Mouse (Mus musculus) neural tube, embryonic 15.5 days (tissue): ENCODE data around the gene Shank2. TPM values are rescaled to one million over a fixed set of nuclear protein-coding genes. Genes with fewer than 3 reads are reported as not detected.

Experiments
- ATAC-seq: fragments of 200-750 bp; cut with Nextera tagmentation; 2 replicates; pipeline ENCODE4 v1.8.0; 2017; ENCODE audit warnings: mild to moderate bottlenecking, moderate TSS enrichment, moderate library complexity; ENCODE audit not compliant: low FRiP score
- H3K27ac ChIP-seq: fragments of 300-500 bp; sonication (generic); replicated peaks from 2 replicates; pipeline ENCODE4 v1.5.1; 2015; ENCODE audit warnings: mild to moderate bottlenecking, inconsistent platforms
- H3K27me3 ChIP-seq: fragments of 300-500 bp; sonication (generic); replicated peaks from 2 replicates; pipeline ENCODE4 v1.6.1; 2015; ENCODE audit warnings: inconsistent platforms
- H3K36me3 ChIP-seq: fragments of 300-500 bp; sonication (generic); 2 replicates; pipeline ENCODE4 v1.6.1; 2015; ENCODE audit warnings: inconsistent platforms
- H3K4me1 ChIP-seq: fragments of 300-500 bp; sonication (generic); 2 replicates; pipeline ENCODE4 v1.6.1; 2015; ENCODE audit warnings: inconsistent platforms
- H3K4me2 ChIP-seq: fragments of 300-500 bp; sonication (generic); 2 replicates; pipeline ENCODE4 v1.6.1; 2015; ENCODE audit warnings: inconsistent platforms, mild to moderate bottlenecking, moderate library complexity
- H3K4me3 ChIP-seq: fragments of 300-500 bp; sonication (generic); replicated peaks from 2 replicates; pipeline ENCODE4 v1.5.1; 2015; ENCODE audit warnings: mild to moderate bottlenecking, inconsistent platforms
- H3K9ac ChIP-seq: fragments of 300-500 bp; sonication (generic); replicated peaks from 2 replicates; pipeline ENCODE4 v1.6.1; 2015; ENCODE audit warnings: mild to moderate bottlenecking, inconsistent platforms
- H3K9me3 ChIP-seq: fragments of 300-500 bp; sonication (generic); replicated peaks from 2 replicates; pipeline ENCODE4 v1.6.1; 2016; ENCODE audit warnings: inconsistent platforms
- WGBS: fragments of 180-500 bp; shearing (Covaris S2); methylation state at CpG from one replicate; pipeline ENCODE4 v1.1.7; 2015; ENCODE audit warnings: mixed read lengths; 5-methylcytosine and 5-hydroxymethylcytosine counted together
- polyA plus RNA-seq: library from polyadenylated mRNA; unstranded; fragments of >200 nt; fragmentation: Nextera tagmentation; extraction: Ambion mirVana; gene quantifications from 2 replicates; pipeline ENCODE4 v1.2.1, GENCODE M21; 2015

Gene Shank2
- polyA plus RNA-seq, 1 experiment from 2014 or later: 9.8 TPM

DNA sequence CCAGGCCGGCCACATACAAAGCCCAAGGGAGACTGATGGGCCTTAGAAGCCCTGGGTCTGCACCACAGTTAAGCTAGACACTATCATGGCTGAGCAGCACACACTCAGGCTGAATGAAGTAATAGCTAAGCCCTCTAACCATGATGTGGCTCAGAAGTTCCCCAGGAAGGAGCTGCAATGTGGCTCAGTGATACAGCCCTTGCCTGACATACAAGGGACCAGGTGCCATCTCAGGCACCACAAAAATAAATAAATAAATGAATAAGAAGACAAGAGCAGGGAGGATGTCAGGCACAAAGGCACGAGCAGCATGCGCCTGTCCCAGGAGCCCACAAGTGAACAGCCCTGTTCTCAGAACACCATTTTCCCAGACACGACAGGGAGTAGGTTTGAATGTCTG is 440.2 kb downstream of the Shank2 start:
- ATAC-seq: no peak
- H3K9me3 ChIP-seq: no peaks in the 10 kb centered on the region
- no peaks in the 10 kb centered on the region for H3K27me3 ChIP-seq
- WGBS: 89% methylated on average over 4 of the region's 4 CpGs
- no peaks in the 10 kb centered on the region for H3K4me1 ChIP-seq
- H3K27ac ChIP-seq: no peak overlapping the region
- no peak overlapping the region for H3K9ac ChIP-seq
- no peak overlapping the region for H3K4me3 ChIP-seq
- H3K4me2 ChIP-seq: no peak overlapping the region
- peaks cover 86% of the 10 kb centered on the region for H3K36me3 ChIP-seq

DNA sequence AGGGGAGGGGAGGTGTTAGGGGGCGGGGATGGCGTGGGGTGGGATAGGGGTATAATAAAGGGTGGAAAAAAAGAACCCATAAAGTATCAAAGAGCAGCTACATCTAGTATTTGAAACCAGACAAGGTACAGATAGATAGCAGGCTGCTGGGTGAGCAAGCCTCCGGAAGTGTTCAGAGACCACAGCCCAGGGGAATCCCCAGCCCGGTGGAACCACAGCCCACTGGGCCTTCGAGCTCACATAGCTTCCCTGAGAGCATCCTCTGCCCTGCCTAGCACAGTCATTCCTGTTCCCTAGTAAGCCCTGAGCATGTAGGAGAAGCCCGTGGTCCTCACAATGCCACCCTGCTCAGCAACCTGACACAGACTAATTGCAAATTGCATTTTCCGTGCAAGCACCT is 443.1 kb downstream of the Shank2 start:
- Histone ChIP-seq H3K36me3 (peaks cover 82% of the 10 kb centered on the region), H3K4me1 (no peaks in the 10 kb centered on the region), H3K27me3 (no peaks in the 10 kb centered on the region), H3K4me2 (no peak overlapping the region), H3K9ac (no peak overlapping the region), H3K9me3 (no peaks in the 10 kb centered on the region), H3K4me3 (no peak overlapping the region), H3K27ac (no peak overlapping the region)
- no peak for ATAC-seq
- WGBS: 90% methylated on average over 7 of the region's 7 CpGs

DNA sequence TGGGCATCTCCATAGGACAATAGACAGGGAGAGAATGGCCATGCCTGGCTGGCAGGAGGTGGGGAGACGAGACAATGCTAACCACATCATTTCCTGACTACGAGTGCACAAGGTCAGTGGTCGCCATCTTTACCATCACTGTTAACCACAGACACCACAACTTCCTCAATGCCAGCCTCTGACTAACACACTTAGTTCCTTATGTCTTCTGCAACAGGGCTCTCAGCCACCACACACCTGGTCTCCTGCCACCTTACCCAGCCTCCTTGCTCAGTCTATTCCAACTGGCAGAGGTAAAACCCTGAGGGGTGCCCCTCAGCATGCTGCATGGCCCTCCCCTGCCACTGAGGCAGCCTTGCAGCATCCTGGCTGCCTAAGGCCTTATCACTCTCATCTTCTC is 445.4 kb downstream of the Shank2 start:
- Histone ChIP-seq H3K27me3 (no peaks in the 10 kb centered on the region), H3K36me3 (peaks cover 80% of the 10 kb centered on the region), H3K4me1 (peaks cover 3% of the 10 kb centered on the region; the same call in 1 of the 2 replicates), H3K27ac (no peak overlapping the region), H3K9ac (no peak overlapping the region), H3K4me2 (no peak overlapping the region), H3K4me3 (no peak overlapping the region), H3K9me3 (no peaks in the 10 kb centered on the region)
- 88% methylated on average over 3 of the region's 3 CpGs for WGBS
- ATAC-seq: no peak

DNA sequence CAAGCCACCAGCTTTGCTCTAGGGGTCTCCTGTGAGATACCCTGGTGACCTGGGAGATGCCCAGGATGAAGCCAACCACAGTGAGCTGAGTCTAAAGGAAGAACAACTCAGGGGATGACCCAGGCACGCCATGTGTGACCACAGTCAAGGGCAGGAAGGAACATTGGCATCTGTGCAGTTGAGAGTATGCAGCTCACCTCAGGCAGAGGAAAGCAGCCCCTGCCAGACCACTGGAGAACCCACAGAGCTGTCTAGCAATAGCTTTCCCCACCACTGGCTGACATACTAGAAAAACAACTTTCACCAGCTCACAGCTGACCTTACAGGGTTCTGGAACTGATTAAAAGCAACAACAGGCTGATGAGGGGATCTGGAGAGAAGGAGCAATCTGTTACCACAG is 446.5 kb downstream of the Shank2 start:
- 97% methylated on average over 1 of the region's 1 CpGs for WGBS
- Histone ChIP-seq H3K4me3 (no peak overlapping the region), H3K27me3 (no peaks in the 10 kb centered on the region), H3K27ac (no peak overlapping the region), H3K4me2 (no peak overlapping the region), H3K9me3 (no peaks in the 10 kb centered on the region), H3K36me3 (peaks cover 86% of the 10 kb centered on the region), H3K4me1 (peaks cover 3% of the 10 kb centered on the region; the same call in 1 of the 2 replicates), H3K9ac (no peak overlapping the region)
- no peak for ATAC-seq

DNA sequence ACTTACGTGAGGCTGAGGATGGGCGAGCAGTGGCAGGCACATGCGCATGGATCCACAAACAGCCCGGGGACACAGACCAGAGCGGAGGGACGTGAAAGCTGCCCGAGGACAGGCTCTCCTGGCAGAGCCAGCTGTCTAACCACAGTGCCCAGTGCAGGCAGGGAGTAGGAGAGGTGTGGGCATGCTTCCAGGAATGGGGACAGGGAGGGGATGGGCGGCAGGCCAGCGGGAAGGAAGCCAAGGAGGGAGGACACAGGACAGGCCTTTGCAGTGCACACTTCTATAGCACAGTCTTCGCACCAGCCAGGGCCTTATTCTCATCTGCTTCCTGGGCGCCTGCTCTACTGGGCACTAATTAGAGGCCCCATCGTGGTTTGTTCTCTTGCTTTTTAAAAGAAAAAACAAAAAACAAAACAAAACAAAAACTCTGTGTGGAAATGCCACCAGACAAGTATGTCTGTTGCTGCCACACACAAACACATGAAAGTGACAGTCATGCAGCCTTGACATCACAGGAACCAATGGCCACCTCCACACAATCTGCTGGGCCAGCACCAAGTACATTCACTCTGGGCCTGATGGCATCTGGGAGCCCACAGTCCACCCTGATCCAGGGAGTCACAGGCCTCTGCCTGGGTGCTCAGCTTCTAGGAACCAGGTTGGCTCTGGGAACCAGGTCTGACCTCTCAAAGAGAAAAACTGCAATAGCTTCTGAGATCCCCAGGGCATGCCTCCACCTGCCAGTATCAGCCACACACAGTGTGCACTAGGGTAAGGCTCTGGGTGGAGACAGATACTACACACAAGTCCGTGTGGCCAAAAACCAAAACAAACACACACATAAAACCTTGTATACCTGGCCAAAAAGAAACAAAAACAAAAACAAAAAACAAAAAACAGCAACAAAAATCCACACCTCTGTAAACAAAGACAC is 448.2 kb downstream of the Shank2 start:
- WGBS: 69% methylated on average over 13 of the region's 13 CpGs
- peak; percentile 90; the same call in 1 of the 2 replicates for ATAC-seq
- Histone ChIP-seq H3K4me2 (no peak overlapping the region), H3K36me3 (peaks cover 90% of the 10 kb centered on the region), H3K4me3 (no peak overlapping the region), H3K4me1 (peaks cover 3% of the 10 kb centered on the region; the same call in 1 of the 2 replicates), H3K9me3 (no peaks in the 10 kb centered on the region), H3K9ac (no peak overlapping the region), H3K27me3 (no peaks in the 10 kb centered on the region), H3K27ac (peak overlapping the region; percentile 33; the same call in 1 of the 2 replicates)

DNA sequence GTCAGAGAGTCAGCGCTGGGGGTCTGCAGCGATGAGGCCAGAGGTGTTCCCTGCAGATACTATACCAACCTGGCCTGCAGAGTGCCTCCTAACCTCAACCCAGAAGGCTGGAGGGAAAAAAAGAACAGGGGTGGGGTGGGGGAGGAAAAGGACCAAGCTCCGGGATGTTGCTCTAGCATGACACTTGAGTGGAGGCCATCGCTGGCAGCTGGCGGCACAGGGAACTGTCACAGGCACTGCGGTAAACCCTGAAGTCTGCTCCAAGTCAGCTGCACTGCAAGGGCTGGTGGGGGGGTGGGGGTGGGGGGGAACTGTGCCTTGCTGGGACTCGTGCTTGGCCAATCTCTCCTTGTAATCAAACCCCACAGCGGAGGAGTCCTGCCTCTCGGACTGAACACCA is 448.9 kb downstream of the Shank2 start:
- 90% methylated on average over 9 of the region's 9 CpGs for WGBS
- ATAC-seq: no peak
- no peaks in the 10 kb centered on the region for H3K27me3 ChIP-seq
- H3K4me3 ChIP-seq: no peak overlapping the region
- H3K4me1 ChIP-seq: peaks cover 3% of the 10 kb centered on the region; the same call in 1 of the 2 replicates
- H3K4me2 ChIP-seq: no peak overlapping the region
- H3K9me3 ChIP-seq: no peaks in the 10 kb centered on the region
- no peak overlapping the region for H3K27ac ChIP-seq
- H3K36me3 ChIP-seq: peaks cover 90% of the 10 kb centered on the region
- no peak overlapping the region for H3K9ac ChIP-seq

DNA sequence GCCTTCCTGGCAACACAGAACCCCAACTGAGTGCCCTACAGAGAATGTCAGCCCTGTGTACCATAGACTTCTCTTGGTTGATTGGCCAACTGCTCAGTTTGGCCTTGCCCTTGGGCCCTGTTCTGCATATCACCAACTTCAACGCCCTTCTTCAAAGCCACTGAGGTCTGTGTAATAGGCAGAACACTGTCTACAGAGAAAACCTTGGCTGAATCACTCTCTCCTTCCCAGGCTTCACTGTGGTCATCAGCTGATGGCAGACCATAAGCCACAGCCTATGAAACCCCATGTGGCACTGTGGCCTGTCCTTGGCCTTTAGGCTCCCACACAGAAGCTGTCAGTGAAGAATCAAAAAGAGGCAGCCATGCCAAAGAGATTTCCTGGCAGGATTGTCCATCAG is 457.2 kb downstream of the Shank2 start:
- H3K9ac ChIP-seq: no peak overlapping the region
- H3K27ac ChIP-seq: no peak overlapping the region
- H3K4me1 ChIP-seq: no peaks in the 10 kb centered on the region
- H3K4me2 ChIP-seq: no peak overlapping the region
- ATAC-seq: no peak
- WGBS: 100% methylated on average over 1 of the region's 1 CpGs
- H3K9me3 ChIP-seq: no peaks in the 10 kb centered on the region
- peaks cover 100% of the 10 kb centered on the region for H3K36me3 ChIP-seq
- no peaks in the 10 kb centered on the region for H3K27me3 ChIP-seq
- H3K4me3 ChIP-seq: no peak overlapping the region

DNA sequence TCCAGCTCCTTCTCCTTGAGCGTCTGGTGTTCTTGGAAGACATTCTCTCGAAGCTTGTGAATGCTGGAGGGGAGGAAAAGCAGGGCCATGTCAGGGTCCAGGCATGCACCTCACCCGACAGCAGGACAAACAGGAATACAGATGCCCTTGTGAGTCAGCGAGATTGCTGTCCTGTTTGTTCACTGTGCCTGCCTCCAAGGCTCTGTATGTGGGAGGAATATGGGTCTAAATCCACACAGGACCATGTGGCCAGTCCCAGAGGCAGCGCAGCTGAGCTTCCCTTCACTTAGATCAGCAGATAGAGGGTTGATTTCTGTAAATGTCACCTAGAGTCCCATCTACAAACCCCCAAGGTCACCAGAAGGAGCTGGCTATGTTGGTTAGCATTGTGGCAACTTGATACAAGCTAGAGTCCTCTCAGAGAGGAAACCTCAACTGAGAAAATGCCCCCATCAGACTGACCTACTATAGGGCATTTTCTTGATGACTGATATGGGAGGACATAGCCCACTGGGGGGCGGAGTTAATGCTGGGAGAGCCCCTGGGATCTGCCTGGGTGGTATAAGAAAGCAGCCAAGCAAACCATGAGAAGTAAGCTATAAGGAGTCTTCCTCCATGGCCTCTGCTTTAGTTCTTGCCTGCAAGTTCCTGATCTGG is 459.6 kb downstream of the Shank2 start:
- no peak overlapping the region for H3K4me3 ChIP-seq
- no peak for ATAC-seq
- 98% methylated on average over 6 of the region's 6 CpGs for WGBS
- no peaks in the 10 kb centered on the region for H3K9me3 ChIP-seq
- no peak overlapping the region for H3K27ac ChIP-seq
- H3K4me2 ChIP-seq: no peak overlapping the region
- no peaks in the 10 kb centered on the region for H3K27me3 ChIP-seq
- H3K4me1 ChIP-seq: no peaks in the 10 kb centered on the region
- no peak overlapping the region for H3K9ac ChIP-seq
- H3K36me3 ChIP-seq: peaks cover 96% of the 10 kb centered on the region

DNA sequence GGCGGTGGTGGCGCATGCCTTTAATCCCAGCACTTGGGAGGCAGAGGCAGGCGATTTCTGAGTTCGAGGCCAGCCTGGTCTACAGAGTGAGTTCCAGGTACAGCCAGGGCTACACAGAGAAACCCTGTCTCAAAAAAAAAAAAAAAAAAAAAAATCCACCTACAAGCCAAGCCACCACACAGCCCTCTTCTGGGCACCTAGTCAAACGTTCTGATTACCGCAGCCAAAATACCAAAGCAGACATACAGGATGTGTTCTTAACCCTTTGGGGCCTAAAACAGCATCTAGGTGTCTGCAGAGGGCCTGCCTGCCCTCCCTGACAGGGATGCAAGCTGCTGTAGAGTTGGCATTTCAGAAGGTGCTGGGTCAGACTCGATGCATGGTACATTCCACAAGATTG is 460.8 kb downstream of the Shank2 start:
- Histone ChIP-seq H3K27ac (no peak overlapping the region), H3K9ac (no peak overlapping the region), H3K36me3 (peaks cover 84% of the 10 kb centered on the region), H3K9me3 (no peaks in the 10 kb centered on the region), H3K4me2 (no peak overlapping the region), H3K4me3 (no peak overlapping the region), H3K4me1 (no peaks in the 10 kb centered on the region), H3K27me3 (no peaks in the 10 kb centered on the region)
- WGBS: 93% methylated on average over 7 of the region's 7 CpGs
- ATAC-seq: no peak

DNA sequence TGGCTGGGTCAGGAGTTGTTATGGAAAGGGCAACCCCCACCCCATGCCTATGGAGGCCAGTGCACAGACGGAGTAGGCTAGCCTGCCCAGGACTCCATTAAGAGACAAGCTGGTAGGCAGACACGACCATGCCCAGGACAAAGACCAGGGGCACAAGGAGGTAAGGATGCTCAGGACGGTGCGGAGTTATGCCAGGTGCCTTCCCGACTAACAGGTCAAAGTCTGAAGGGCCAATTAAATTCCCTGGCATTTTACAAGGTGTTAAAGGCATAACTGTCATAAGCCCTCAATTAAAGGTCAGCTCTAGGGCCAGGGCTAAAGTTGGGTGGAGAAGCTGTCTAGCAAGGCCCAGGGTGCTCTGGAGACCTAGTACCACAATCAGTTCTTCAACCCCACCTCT is 467.0 kb downstream of the Shank2 start:
- no peak for ATAC-seq
- 86% methylated on average over 5 of the region's 5 CpGs for WGBS
- Histone ChIP-seq H3K27ac (no peak overlapping the region), H3K27me3 (no peaks in the 10 kb centered on the region), H3K9ac (0 out of 2 replicates have a peak overlapping the region, but pooled peaks have one; percentile 14), H3K9me3 (no peaks in the 10 kb centered on the region), H3K4me1 (peaks cover 25% of the 10 kb centered on the region), H3K4me3 (peak overlapping the region; percentile 95; the same call in 1 of the 2 replicates), H3K4me2 (peak overlapping the region; percentile 86), H3K36me3 (peaks cover 23% of the 10 kb centered on the region)

DNA sequence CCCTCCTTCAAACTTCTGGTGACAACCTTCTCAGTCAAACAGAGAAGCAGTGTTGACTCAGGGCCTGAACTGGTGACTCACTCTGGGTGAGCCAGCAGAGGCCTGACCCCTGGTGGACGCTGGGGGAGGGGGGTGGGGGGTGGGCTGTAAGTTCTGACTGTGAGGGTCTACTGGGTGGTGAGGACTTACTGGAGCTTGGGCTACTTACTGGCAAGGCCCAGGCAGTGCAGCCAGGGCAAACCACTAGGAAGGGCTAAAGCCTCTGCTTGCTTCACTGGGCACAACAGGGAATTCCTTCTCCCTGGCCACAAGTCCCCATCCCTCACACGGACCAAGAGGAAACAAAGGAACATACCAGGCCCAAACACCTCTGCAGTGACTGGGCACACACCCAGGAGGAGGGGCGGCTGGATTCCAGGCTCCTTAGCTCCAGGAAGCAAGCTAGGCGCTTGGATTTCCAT is 467.5 kb downstream of the Shank2 start:
- no peak for ATAC-seq
- 24% methylated on average over 4 of the region's 4 CpGs for WGBS
- no peaks in the 10 kb centered on the region for H3K27me3 ChIP-seq

More for the DNA sequence above, 467.5 kb downstream of the Shank2 start:
- H3K9me3 ChIP-seq: no peaks in the 10 kb centered on the region
- peaks cover 19% of the 10 kb centered on the region for H3K36me3 ChIP-seq
- H3K4me2 ChIP-seq: peak overlapping the region; percentile 86
- peaks cover 25% of the 10 kb centered on the region for H3K4me1 ChIP-seq
- H3K27ac ChIP-seq: peak overlapping the region; percentile 33; the same call in 1 of the 2 replicates
- H3K9ac ChIP-seq: peak overlapping the region; percentile 98
- H3K4me3 ChIP-seq: peak overlapping the region; percentile 95
